Mouse (Mus musculus) testis, postnatal 14 days (tissue): ENCODE data around the gene Slc7a7.

Source experiments
- DNase-seq: peaks from one replicate; pipeline ENCODE4 v3.0.0; 2021; ENCODE audit warnings: low spot score

Gene Slc7a7

DNA sequence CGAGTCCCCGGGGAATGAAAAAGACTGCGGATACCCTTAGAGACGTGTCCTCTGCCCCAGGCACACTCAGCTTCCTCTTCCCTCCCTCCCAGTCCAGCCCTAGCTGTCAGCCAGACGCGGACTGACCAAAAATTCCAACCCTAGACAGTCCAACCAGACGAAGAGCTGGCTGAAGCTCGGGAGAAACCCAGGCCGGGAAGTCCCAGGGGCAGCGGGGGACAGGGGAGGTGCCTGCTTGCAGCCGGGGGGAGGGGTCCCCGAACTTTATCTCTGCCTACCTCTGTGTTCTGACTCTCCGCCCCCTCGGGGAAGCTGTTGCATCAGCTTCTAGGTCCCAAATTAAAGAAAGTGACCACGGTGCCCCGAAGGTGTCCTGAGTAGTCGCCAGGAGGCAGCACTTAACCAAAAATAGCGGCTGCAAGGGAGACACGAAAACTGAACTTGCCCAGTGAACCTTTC, at the start of gene Slc7a7:
TSS of gene Slc7a7 (minus strand) at position 158 of the 459 bp plus-strand sequence.
- no peak for DNase-seq

DNA sequence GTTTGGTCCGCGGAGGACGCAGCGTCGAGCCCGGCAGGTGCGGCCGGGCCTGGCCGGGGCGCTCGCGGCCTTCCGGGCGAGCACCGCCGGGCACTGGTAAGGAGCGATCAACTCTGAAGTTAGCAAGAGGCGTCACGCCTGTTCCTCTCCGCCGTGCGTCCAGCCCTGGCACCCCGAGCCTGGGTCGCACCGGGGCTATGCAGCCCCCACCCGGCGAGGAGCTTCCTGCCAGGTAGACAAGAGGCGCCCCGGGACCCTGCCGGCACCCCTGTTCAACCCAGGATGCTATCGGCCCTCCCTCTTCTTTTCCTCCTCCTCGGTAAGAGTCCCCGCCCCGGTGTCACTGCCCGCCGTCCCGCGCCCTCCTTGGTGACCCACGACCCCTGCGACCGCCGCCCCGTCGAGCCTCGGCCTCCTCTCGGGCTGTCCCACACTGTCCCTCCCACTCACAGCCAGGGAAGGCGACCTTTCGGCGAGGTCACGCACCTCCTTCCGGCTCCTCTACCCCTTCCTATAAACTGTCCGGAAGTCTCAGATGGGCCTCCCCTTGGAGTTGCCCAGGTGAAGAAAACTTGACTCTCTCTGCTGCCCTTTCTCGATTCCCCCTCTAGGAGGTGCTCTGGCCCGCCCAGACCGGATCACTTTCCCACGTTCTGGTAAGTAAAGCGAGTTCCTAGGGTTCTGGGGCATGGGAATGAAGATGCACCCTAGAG, 46.9 kb upstream of the Slc7a7 start:
- peak; percentile 68 for DNase-seq

DNA sequence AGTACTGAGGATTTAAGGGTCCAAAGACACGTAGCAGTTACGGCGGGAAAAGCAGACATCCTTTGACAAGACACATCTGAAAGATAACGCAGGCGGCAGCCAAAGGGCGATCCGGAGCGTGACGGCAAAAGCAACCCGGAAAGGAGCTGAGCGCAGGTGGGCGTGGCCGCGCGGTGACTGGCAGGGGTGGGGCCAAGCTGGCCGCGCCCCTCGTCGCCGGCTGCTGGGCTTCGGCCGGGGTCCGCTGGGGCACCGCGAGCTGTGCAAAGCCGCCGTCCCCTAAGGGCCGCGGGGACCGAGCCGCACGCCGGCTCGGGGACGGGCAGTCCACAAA, 46.3 kb upstream of the Slc7a7 start, which contains the start of gene Lrp10:
TSS of gene Lrp10 (plus strand) at position 179 of the 334 bp plus-strand sequence.
- DNase-seq, result peak; percentile 87

DNA sequence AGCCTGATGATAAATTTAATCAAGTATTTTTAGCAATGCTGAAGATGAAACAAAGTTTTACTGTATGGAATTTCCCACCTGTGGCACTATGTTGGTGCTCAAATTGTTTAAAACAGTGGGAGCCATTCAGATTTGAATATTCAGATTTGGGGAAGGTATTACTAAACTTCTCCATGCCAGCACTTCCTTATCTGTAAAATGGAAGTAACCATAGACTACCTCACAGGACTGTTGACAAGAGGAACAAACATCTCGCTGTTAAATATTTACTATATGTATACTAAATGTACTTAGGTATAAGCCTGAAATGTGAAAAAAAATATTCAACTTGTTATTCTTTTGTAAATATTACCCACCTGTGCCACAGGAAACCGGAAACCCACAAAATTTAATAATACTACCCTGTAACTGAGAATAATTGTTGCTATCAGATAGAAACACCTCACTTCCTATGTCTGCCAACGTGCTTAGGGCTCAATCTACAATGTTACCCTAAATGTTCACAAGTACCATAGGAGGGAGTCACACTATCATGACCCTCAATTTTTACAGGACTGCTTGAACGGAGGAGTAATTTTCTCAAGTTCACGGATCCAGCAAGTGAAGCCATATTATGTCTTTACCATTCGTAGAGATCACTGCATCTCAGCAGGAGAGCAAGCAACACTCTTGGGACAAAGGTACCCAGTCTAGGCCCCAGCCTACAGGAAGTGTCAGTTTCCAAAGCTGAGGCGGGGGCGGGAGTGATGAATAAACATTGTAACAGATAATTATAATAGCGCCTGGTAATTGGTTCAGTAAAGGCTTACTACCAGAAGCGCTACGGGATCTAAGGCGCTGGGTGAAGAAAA, 45.8 kb upstream of the Slc7a7 start:
- DNase-seq, result no peak

DNA sequence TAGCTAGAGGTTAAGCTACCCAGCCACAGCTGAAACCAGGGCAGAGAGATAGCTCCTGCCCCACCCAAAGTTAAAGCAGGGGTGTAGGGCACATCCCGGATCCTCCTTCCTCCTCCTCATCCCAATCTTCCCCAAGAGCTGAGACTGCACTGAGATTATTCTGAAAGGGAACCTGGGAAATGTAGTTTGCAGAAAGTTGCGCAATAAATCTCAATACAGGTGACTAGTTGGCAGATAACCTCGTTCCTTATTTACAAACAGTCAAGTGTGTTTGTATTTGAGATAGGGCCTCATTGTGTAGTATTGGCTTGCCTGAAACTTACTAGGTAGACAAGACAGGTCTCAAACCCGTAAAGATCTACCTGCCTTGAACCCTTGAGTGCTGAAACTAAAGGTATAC, 44.6 kb upstream of the Slc7a7 start:
- DNase-seq, result no peak

DNA sequence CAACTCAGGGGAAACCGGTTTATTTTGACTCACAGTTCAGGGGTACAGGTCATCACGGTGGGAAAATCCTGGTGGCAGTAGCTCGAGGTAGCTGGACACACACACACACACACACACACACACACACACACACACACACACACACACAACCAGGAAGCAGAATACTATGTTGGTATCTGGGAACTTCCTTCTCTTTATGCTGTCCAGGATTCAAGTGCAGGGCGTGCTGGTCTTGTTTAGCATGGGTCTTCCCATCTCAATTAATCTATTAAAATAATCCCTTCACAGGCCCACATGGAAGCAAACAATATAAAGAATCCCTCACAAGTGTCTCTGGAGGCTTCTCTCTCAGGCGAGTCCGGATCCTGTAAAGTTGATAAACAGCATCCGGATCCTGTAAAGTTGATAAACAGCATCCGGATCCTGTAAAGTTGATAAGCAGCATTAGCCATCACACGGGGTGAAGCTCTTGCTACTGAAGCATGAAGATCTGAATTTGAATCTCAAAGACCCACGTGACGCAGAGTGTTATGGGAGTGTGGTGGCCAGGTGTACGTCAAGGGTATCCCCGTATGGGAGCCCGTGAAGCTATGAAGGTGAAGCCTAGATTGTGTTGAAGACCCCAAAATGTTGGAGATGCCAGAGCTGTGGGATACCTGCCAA, 40.5 kb upstream of the Slc7a7 start:
- no peak for DNase-seq

DNA sequence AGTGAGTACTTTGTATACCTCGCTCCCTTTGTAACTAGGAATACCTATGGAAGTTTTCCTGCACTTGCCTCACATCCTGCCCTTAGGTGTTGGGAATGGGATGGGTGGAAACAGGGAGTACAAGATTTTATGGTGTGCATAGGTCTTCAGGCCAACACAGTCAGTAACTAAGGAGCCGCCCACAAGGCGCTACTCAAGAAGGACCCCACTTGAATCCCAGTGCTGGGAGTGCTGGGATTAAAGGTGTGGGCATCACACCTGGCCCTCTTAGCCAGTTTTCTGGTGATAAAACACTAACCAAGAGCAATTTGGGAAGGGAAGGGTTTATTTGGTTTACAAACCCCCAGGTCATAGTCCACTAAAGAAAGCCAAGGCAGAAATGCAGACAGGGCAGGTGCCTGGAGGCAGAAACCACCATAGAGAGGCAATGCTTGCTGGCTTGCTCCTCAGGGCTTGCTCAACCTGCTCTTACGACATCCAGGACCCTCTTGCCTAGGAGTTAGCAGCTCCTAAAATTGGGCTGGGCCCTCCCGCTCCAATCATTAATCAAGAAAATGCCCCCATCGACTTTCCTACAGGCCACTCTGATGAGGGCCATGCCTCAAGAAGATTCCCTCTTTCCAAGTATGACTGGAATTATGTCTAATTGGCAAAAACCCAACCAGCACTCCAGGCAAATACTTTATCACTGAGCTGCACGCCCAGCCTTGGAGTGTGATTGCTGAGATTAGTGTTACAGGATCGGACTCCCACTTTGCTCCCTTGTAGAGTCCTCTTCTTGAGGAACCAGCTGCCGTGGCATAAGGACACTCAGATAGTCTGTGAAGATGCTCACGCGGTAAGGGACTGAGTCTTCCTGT, 37.3 kb upstream of the Slc7a7 start:
- DNase-seq, result no peak

DNA sequence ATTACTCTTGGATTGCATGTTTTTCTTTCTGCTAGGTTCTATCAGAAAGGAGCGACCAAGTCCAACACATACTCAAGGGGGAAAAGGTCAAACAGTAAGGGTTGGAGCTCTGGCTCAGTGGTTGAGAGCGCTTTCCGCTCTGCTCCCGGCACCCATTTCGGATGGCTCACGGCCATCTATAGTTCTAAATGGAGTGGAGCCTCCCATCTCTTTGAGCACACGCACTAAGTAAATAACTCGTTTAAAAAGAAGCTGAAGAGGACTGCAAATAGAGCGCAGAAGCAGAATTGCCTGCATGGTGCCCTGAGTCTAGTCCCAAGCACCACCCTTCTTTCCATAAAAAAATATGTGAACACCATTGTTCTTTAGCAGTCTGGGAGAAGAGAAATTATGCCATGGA, 36.0 kb upstream of the Slc7a7 start:
- no peak for DNase-seq

DNA sequence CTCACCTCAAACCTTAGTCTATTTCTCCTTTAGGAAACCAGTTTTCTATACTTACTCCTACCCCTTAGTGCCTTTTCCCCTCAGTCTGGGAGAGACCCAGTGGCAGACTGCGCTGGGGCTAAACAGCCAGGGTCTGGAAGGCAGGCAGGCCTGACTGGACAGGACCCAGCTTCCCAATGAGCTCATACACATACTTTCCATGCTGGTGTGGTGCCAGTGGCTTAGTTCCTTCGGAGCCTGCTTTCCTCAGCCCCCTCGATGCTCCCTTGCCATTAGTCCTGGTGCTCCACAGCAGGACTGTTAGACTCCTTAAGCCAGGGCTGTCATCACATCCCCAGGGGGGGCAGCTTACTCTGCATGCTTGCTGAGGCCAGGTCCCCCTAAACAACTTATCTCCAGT, 27.9 kb upstream of the Slc7a7 start:
- DNase-seq, result no peak

DNA sequence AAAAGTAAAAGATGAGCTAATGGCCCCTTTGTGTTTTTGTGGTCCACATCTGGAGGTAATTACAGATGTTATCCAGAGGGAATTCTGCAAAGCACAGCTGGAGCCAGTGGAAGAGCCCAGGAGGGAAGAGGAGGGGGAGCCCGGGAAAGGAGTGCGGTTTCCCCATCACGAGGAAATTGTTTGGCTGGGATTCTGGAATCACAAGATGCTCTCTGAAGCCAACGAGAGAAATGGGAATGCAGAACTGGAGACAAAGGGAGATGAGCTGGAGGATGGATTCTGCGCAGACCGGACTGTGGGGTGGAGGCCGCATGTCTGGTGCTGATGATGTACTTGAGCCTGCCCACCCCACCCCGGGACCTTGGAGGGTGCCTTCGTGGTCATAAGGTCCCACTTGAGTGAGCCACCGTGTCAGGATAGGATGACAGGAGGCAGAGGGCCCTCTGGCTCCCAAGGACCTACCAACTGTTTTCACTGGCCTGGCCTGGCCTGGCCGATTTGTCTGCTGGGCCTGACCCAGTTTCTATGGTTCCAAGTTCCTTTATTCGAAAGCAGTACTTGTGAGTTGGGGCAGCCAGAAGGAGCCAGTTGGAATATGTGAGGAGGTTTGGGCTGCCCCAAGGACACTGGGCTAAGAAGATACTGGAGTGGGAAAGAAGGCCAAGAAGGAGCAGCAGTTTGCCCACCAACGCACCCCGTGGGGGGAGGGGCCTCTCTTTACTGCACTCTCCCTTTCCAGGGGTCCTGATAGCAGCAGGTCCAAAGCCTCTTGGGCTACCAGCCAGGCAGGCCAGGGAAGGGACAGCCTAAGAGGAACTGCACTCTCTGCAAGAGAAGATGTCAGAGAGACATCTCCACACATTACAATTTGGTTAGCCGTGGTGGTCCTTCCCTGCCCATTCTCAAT, 26.4 kb upstream of the Slc7a7 start:
- peak; percentile 56 for DNase-seq

DNA sequence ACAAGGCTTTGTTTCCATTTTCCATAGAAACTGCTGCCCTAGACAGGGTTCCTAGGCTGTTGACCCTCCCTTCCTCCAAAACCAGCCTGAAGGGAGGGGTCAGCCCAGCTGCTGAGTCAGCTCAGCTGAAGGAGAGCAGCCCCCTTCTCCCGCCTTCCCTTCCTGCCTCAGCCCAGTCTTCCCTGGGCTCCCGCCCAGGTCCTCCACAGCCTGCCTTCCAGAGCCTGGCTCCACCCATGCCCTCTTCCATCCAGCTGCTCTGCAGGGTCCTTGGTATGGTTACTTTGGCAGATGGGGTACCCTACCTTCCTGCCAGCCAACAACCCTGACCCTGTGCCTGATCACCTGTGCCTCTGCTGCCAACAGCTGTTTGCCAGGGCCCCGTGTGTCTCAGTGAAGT, 25.6 kb upstream of the Slc7a7 start:
- DNase-seq, result peak; percentile 51

DNA sequence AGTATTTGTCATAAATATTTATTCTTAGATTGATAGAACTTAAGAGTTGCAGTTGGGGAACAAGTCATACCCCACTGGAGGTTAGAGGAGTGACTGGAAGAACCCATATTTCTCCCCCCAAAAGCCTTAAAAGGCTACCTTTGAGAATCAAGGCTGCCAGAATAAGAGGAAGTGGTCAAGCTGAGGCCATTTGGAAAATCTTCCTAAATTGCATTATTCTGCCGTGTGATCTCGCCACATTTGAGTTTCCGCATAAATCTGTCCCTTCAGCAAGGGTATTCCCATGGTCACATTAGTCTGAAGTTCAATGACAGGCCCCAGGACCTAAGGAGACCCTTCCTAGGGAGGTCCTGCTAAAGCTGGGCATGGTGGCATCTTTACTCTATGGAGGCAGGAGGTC, 25.0 kb upstream of the Slc7a7 start:
- DNase-seq, result no peak

DNA sequence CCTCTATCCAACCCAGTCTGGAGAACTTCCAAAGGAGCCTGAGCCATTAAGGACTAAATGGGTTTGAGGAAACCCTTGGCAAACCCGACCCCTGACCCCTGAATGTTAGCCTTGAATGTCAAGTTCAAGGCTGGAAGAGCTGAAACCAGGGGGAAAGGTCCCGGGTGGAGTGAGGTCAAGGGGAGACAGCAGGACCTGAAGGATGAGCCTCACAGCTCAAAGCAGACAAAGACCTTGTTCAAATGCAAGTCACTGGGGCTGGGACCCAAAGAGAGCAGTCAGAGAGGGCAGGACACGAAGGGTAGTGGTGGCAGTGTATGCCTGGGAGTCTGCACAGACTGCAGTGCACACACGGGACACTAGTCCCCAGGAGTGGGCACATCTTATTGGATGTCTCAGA, 23.8 kb upstream of the Slc7a7 start:
- no peak for DNase-seq

DNA sequence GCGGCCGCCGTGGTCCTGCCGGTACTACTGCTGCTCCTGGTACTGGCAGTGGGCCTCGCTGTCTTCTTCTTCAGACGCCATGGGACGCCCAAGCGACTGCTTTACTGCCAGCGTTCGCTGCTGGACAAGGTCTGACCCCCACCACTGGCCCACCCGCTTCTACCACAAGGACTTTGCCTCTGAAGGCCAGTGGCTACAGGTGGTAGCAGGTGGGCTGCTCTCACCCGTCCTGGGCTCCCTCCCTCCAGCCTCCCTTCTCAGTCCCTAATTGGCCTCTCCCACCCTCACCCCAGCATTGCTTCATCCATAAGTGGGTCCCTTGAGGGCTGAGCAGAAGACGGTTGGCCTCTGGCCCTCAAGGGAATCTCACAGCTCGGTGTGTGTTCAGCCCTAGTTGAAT, 23.0 kb upstream of the Slc7a7 start:
- DNase-seq, result no peak

DNA sequence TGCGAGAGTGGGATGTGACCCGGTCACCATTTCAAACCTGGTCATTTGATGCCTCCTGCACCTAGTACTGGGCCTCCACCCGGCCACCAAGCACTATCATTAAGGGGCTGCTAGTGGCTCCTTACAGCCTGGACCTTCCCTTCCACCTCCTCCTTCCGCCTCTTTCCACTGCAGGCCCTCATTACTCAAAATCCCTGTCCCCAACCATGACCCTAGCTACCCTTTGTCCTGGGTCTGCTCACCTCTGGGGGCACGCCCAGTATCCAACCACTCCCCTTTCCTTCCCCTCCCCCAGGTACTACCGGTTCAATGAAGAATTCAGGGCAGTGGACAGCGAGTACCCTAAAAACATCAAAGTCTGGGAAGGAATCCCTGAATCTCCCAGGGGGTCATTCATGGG, 22.0 kb upstream of the Slc7a7 start:
- DNase-seq, result no peak

DNA sequence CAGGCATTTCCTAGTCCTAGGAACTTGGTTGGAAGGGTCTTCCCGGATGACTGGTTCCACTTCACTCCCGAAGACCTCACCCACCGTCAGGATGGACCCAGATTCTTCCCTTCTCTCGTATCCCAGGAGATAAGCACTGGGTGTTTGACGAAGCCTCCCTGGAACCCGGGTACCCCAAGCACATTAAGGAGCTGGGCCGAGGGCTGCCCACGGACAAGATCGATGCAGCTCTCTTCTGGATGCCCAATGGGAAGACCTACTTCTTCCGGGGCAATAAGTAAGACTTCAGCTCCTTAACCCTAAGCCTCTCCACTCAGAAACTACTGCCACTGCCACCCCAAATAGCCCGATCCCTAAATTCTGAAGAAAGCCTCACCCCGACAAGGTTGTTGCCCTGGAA, 21.6 kb upstream of the Slc7a7 start:
- DNase-seq, result no peak

DNA sequence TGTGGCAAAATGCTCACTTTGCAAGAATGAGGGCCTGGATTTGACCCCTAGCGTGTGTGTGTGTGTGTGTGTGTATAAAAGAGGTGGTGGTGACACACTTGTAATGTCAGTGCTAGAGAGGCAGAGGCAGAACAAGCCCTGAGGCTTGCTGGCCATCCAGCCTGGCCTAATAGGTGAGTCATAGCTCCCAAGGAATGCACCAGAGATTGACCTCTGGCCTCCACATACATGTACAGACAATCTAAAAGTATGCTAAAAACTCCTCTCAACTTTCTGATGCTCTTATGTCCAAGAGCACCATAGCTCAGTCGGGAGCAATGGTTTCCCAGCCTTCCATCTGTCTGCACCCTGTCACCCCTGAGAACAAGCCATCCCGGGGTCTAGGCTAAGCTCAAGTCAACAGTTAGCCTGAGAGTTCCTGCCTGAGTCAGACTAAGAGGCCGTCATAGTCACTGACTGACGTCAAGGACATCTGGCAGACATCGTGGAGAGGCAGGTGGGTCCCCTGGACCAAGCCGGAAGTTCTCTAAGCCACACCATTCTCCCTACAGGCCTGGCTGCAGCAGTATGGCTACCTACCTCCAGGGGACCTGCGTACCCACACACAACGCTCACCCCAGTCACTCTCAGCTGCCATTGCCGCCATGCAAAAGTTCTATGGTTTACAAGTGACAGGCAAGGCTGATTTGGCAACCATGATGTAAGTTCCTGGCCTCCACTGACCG, 17.8 kb upstream of the Slc7a7 start:
- DNase-seq, result no peak

DNA sequence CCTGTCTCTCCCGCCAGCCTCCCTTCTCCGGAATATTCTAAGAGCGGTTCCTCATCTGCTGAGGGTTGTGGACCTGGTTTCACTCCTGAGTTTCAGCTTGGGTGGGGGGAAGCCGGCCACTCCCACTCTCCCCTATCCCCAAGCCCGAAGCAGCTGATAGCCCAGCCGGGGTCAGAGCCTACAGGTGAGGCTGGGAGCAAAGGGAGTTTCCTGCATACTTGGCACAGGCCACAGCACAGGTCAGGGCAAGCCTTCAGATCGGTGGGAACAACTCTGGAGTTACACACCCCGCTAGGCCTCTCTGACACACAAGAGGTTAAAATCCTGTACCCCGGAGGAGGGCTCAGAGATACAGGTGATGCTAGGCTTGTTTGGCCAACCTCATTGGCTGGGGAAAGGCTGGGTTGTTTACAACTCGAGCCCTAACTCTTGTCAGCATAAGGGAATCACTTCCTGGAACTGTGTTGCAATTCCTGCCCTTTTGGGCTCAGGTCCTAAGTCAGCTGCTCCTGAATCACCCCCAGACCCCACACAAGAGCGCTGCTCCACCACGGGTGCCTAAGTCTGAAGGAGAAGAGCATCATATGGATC, 16.5 kb upstream of the Slc7a7 start:
- no peak for DNase-seq
